Mouse (Mus musculus) hindbrain, postnatal 0 days (tissue): Measurements from ENCODE around the gene Afp. TPM values are rescaled to one million over a fixed set of nuclear protein-coding genes. Genes with fewer than 3 reads are reported as not detected.

Source experiments
- ATAC-seq: fragments of 200-750 bp; cut with Nextera tagmentation; 2 replicates; pipeline ENCODE4 v1.8.0; 2017; ENCODE audit warnings: mild to moderate bottlenecking, moderate TSS enrichment, moderate library complexity
- DNase-seq: peaks from one replicate; pipeline ENCODE4 v3.0.0-alpha.2; 2015; ENCODE audit warnings: low spot score
- H3K27ac ChIP-seq: fragments of 300-500 bp; sonication (generic); 2 replicates; pipeline ENCODE4 v1.5.1; 2014; ENCODE audit warnings: mild to moderate bottlenecking
- H3K27me3 ChIP-seq: fragments of 300-500 bp; sonication (generic); 2 replicates; pipeline ENCODE4 v1.6.1; 2014; ENCODE audit warnings: low read length, mixed read lengths; ENCODE audit not compliant: insufficient read depth
- H3K36me3 ChIP-seq: fragments of 300-500 bp; sonication (generic); 2 replicates; pipeline ENCODE4 v1.6.1; 2014; ENCODE audit warnings: low read length, mixed read lengths; ENCODE audit not compliant: insufficient read depth
- H3K4me1 ChIP-seq: fragments of 300-500 bp; sonication (generic); 2 replicates; pipeline ENCODE4 v1.6.1; 2014; ENCODE audit warnings: antibody characterized with exemption, low read length, mixed read lengths; ENCODE audit not compliant: insufficient read depth
- H3K4me2 ChIP-seq: fragments of 300-500 bp; sonication (generic); 2 replicates; pipeline ENCODE4 v1.6.1; 2014; ENCODE audit warnings: low read depth, mild to moderate bottlenecking, low read length, moderate library complexity, mixed read lengths
- H3K4me3 ChIP-seq: fragments of 300-500 bp; sonication (generic); 2 replicates; pipeline ENCODE4 v1.5.1; 2014; ENCODE audit warnings: low read length
- H3K9ac ChIP-seq: fragments of 300-500 bp; sonication (generic); replicated peaks from 2 replicates; pipeline ENCODE4 v1.6.1; 2014; ENCODE audit warnings: mild to moderate bottlenecking, low read length, moderate library complexity, mixed read lengths
- H3K9me3 ChIP-seq: fragments of 300-500 bp; sonication (generic); 2 replicates; pipeline ENCODE4 v1.6.1; 2016; ENCODE audit warnings: low read length, mixed read lengths
- CTCF ChIP-seq: IDR thresholded peaks from 2 replicates; pipeline ENCODE4 v1.5.1; 2016; ENCODE audit warnings: antibody characterized with exemption, control low read depth, low read depth
- WGBS: fragments of 180-500 bp; shearing (Covaris S2); extraction: QIAGEN DNeasy Blood & Tissue Kit; methylation state at CpG from one replicate; pipeline ENCODE4 v1.1.7; 2014; 5-methylcytosine and 5-hydroxymethylcytosine counted together
- polyA plus RNA-seq: library from polyadenylated mRNA; unstranded; fragments of >200 nt; fragmentation: Nextera tagmentation; extraction: Ambion mirVana; gene quantifications from 2 replicates; pipeline ENCODE4 v1.2.1, GENCODE M21; 2015
- total RNA-seq: library from RNA; depleted of rRNA; stranded (reverse); fragments of >200 nt; gene quantifications from 2 replicates; pipeline ENCODE4 v1.2.3, GENCODE M21; 2014; rRNA removed

Afp gene
- total and polyA plus RNA-seq, 2 experiments from 2014 or later: 0.99 to 1.2 TPM

DNA sequence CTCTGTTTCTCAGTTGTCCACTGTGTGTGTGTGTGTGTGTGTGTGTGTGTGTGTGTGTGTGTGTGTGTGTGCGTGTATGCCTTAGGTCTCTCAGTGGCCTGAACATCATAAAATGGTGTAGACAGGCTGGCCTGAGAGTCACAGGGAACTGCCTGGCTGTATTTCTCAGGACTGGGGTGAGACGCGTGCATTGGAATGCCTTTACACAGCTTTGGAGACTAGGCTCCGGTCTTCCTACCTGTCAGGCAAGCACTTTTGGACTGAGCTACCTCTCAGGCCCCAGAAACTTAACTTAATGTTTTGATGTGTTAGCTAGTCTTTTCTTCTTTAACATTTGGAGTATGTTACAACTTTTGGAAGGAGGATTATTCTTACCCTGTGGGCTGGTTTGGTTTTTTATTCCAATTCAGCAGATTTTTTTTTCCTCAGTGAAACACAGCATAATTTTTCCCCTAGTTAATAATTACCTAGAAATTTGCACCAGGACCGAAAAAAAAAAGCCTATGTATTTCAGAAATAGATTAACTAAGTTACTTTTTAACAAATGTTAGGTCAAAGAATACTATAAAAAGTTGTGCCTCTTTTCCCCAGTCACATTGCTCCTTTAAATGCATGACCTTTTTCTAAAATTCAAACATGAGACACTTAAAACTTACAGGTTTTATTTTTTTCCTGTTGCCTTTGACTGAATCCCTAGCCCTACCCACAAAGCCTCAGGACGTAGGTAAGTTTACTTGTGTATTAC, 28.0 kb downstream of the Afp start, which contains the start of gene Afm:
Afm (plus strand) TSS at position 577 of the 745 bp plus-strand sequence.
- ATAC-seq: no peak
- DNase-seq: no peak
- no peak within 1 kb of the TSS for H3K27ac ChIP-seq
- WGBS: 87% methylated on average over 6 of the region's 6 CpGs
- H3K4me3 ChIP-seq: no peak within 1 kb of the TSS
- no peaks in the 10 kb centered on the region for H3K4me1 ChIP-seq
- TF ChIP-seq CTCF: no peak
- no peaks in the 10 kb centered on the region for H3K9me3 ChIP-seq
- no peak within 1 kb of the TSS for H3K9ac ChIP-seq
- no peak within 1 kb of the TSS for H3K4me2 ChIP-seq
- no peaks in the 10 kb centered on the region for H3K27me3 ChIP-seq
- H3K36me3 ChIP-seq: no peaks in the 10 kb centered on the region

DNA sequence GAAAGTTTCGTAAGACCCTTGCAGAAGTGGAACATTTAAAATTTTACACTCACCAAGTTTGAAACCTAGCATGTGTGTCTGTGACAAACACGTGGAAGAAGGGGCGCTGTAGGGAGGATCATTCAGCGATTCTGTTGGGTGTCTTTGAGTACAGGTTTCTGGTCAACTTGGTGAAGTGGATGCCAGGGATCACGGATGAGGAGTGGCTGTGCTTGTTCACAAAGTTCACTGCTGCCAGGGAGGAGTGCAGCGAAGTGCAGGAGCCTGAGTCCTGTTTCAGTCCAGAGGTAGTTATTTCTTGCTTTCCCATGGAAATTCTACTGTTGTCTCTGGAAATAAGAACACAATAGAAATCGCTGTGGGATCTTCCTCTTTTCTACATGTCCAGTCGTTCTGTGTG, 60.7 kb downstream of the Afp start:
- H3K36me3 ChIP-seq: no peaks in the 10 kb centered on the region
- H3K9me3 ChIP-seq: no peaks in the 10 kb centered on the region
- H3K27ac ChIP-seq: no peak overlapping the region
- TF ChIP-seq CTCF: no peak
- no peak for ATAC-seq
- no peak overlapping the region for H3K4me2 ChIP-seq
- no peaks in the 10 kb centered on the region for H3K4me1 ChIP-seq
- H3K27me3 ChIP-seq: no peaks in the 10 kb centered on the region
- no peak for DNase-seq
- 87% methylated on average over 8 of the region's 8 CpGs for WGBS
- H3K9ac ChIP-seq: no peak overlapping the region
- no peak overlapping the region for H3K4me3 ChIP-seq

GRCm38 (mm10) chr5:90556052-90556451, 65.5 kb downstream of the Afp start:
- ATAC-seq: no peak
- TF ChIP-seq CTCF: no peak
- Histone ChIP-seq H3K27me3 (no peaks in the 10 kb centered on the region), H3K9me3 (no peaks in the 10 kb centered on the region), H3K36me3 (no peaks in the 10 kb centered on the region), H3K27ac (no peak overlapping the region), H3K4me1 (no peaks in the 10 kb centered on the region), H3K4me2 (no peak overlapping the region), H3K9ac (no peak overlapping the region), H3K4me3 (no peak overlapping the region)
- 83% methylated on average over 3 of the region's 3 CpGs for WGBS
- DNase-seq: no peak

Other genes starting within 250 kb of the Afp start
- 61.1 and 62.8 TPM in 2 replicates for gene Ankrd17, start 124.2 kb upstream of the Afp start, total RNA-seq
- 21.1 and 23.2 TPM in 2 replicates for gene Ankrd17, start 124.2 kb upstream of the Afp start, polyA plus RNA-seq
- gene Gm9958, start 123.5 kb upstream of the Afp start, total RNA-seq: 0.68 and 1.4 TPM in 2 replicates
- 1.4 and 2.6 TPM in 2 replicates for gene Gm9958, start 123.5 kb upstream of the Afp start, polyA plus RNA-seq
- gene Alb, start 29.8 kb upstream of the Afp start, total RNA-seq: 0.21 TPM in 1 of 2 replicates, not detected in the other
- gene Alb, start 29.8 kb upstream of the Afp start, polyA plus RNA-seq: not detected in 2 replicates
- gene Afm, start 28.2 kb downstream of the Afp start, total RNA-seq: not detected in 2 replicates
- not detected in 2 replicates for gene Afm, start 28.2 kb downstream of the Afp start, polyA plus RNA-seq
- gene 5830473C10Rik, start 70.4 kb downstream of the Afp start, total RNA-seq: not detected in 2 replicates
- 0.15 and 0.24 TPM in 2 replicates for gene 5830473C10Rik, start 70.4 kb downstream of the Afp start, polyA plus RNA-seq
- 1.4 and 1.8 TPM in 2 replicates for gene Rassf6, start 149.9 kb downstream of the Afp start, total RNA-seq
- gene Rassf6, start 149.9 kb downstream of the Afp start, polyA plus RNA-seq: 2.8 and 3.9 TPM in 2 replicates